ENCODE assay signal across 8 mouse cellular contexts in the genomic region with DNA sequence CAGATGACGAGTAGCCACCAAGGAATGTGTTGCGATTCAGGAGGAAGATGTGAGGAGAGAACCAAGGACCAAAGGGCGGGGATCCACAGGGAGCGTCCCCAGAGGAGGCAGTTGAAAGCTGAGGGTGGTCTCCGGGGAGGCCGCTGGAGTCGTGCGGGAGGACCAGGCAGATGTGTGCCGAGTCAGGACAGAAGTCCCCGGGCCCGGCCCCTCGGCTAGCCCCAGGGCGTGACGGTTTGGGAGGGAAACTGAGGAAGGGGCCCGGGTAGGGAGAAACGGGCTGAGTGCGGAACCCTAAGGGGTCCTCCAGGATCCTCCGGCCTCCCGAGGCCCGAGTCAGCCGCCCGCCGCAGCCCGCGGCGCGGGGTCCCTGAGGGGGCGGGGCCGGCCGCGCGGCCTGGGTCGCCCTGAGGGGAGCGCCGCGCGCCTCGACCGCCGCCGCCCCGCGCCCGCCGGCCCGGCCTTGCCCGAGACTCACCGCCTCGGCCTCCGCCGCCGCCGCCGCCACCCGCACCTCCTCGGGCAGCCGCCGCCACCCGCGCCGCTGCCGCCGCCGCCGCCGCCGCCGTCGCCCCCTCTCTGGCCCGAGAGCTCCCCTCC. TPM values are rescaled to one million over a fixed set of nuclear protein-coding genes. Genes with fewer than 3 reads are reported as not detected.
A peak's percentile ranks its signal among the peaks of the same experiment; 100 is the strongest.
DNase-seq lines count a peak whose midpoint lies in the region; ATAC-seq and TF ChIP-seq lines count a peak whose summit lies in the region.

No protein-coding gene starts in this region.

- no peak for TF ChIP-seq EP300 in heart, adult 2 months (IDR thresholded peaks at IDR 0.05; ENCODE audit: insufficient read depth, low read depth, low read length)
- TF ChIP-seq EP300 in ES-Bruce4 (IDR thresholded peaks at IDR 0.05; ENCODE audit: insufficient read depth, low read depth, low read length), result no peak

- TF ChIP-seq POLR2A in heart, adult 2 months (IDR thresholded peaks at IDR 0.05; ENCODE audit: insufficient read depth, low read depth, low read length), result no peak
- TF ChIP-seq POLR2A in ES-Bruce4 (IDR thresholded peaks at IDR 0.05; ENCODE audit: insufficient read depth, low read length), result no peak

- ATAC-seq in embryonic facial prominence, embryonic 11.5 days (replicated peaks; ENCODE audit: insufficient number of reproducible peaks, low FRiP score, low TSS enrichment, low read depth), result peak; percentile 17
- peak; percentile 41 for ATAC-seq in limb, embryonic 13.5 days (ENCODE audit: low FRiP score, low read depth)

- no peaks in the 10 kb centered on the region for H3K27me3 ChIP-seq in heart, adult 2 months (ENCODE audit: control insufficient read depth, insufficient read depth, low read length)
- H3K27me3 ChIP-seq in ES-Bruce4 (ENCODE audit: control insufficient read depth, insufficient read depth, low read length, poor library complexity, severe bottlenecking), result no peaks in the 10 kb centered on the region
- no peaks in the 10 kb centered on the region for H3K27me3 ChIP-seq in embryonic facial prominence, embryonic 11.5 days (ENCODE audit: control insufficient read depth, insufficient read depth, low read length)
- H3K27me3 ChIP-seq in limb, embryonic 13.5 days, result no peaks in the 10 kb centered on the region

- peak overlapping the region; percentile 83 for H3K9ac ChIP-seq in heart, adult 2 months (ENCODE audit: low read depth, low read length)
- H3K9ac ChIP-seq in ES-Bruce4 (ENCODE audit: low read depth, poor library complexity, severe bottlenecking), result peak overlapping the region; percentile 97
- H3K9ac ChIP-seq in embryonic facial prominence, embryonic 11.5 days (replicated peaks; ENCODE audit: low read length), result peak overlapping the region; percentile 88
- peak overlapping the region; percentile 99 for H3K9ac ChIP-seq in limb, embryonic 13.5 days

- H3K4me2 ChIP-seq in embryonic facial prominence, embryonic 11.5 days (ENCODE audit: low read depth, low read length), result peak overlapping the region; percentile 84
- peak overlapping the region; percentile 90 for H3K4me2 ChIP-seq in limb, embryonic 13.5 days (replicated peaks)

- intact Hi-C loops in heart, adult 2 months (cut with DNase I), result loop anchor here (2.0 kb wide), 1 partner anchor 41 kb away; no protein-coding TSS in a partner anchor

- peak overlapping the region; percentile 70 for H3K27ac ChIP-seq in heart, adult 2 months
- no peak overlapping the region for H3K27ac ChIP-seq in ES-Bruce4 (ENCODE audit: insufficient read depth, low read length)
- no peak overlapping the region; the same call in 1 of the 2 replicates for H3K27ac ChIP-seq in embryonic facial prominence, embryonic 11.5 days (replicated peaks; ENCODE audit: low read depth, low read length)
- peak overlapping the region; percentile 58; the same call in 1 of the 2 replicates for H3K27ac ChIP-seq in limb, embryonic 13.5 days

- H3K36me3 ChIP-seq in heart, adult 2 months (ENCODE audit: control insufficient read depth, insufficient read depth, low read length), result peaks cover 37% of the 10 kb centered on the region
- H3K36me3 ChIP-seq in ES-Bruce4 (ENCODE audit: control insufficient read depth, insufficient read depth, low read length, poor library complexity, severe bottlenecking), result peaks cover 7% of the 10 kb centered on the region; the same call in 1 of the 2 replicates
- H3K36me3 ChIP-seq in embryonic facial prominence, embryonic 11.5 days (replicated peaks; ENCODE audit: control insufficient read depth, insufficient read depth, low read depth, low read length), result no peaks in the 10 kb centered on the region
- peaks cover 14% of the 10 kb centered on the region; the same call in 1 of the 2 replicates for H3K36me3 ChIP-seq in limb, embryonic 13.5 days

- TF ChIP-seq CTCF in heart, adult 2 months (IDR thresholded peaks at IDR 0.05), result no peak
- TF ChIP-seq CTCF in ES-Bruce4 (IDR thresholded peaks at IDR 0.05; ENCODE audit: low read depth, low read length), result no peak

- 8% methylated on average over 68 of the region's 70 CpGs for WGBS in heart, adult 2 months
- 0% methylated on average over 21 of the region's 70 CpGs for WGBS in embryonic facial prominence, embryonic 11.5 days
- 0% methylated on average over 23 of the region's 70 CpGs for WGBS in limb, embryonic 13.5 days

- H3K79me2 ChIP-seq in heart, adult 2 months (replicated peaks; ENCODE audit: control insufficient read depth, insufficient read depth, low read length), result peaks cover 6% of the 10 kb centered on the region

- no peaks in the 10 kb centered on the region for H3K9me3 ChIP-seq in ES-Bruce4 (replicated peaks; ENCODE audit: control insufficient read depth, insufficient read depth, low read length, poor library complexity, severe bottlenecking)
- no peaks in the 10 kb centered on the region for H3K9me3 ChIP-seq in embryonic facial prominence, embryonic 11.5 days (replicated peaks; ENCODE audit: control insufficient read depth, low read length)
- H3K9me3 ChIP-seq in limb, embryonic 13.5 days, result no peaks in the 10 kb centered on the region

- peaks cover 3% of the 10 kb centered on the region for H3K4me1 ChIP-seq in heart, adult 2 months (ENCODE audit: control insufficient read depth, insufficient read depth, low read length)
- peaks cover under 1% of the 10 kb centered on the region for H3K4me1 ChIP-seq in ES-Bruce4 (ENCODE audit: control insufficient read depth, insufficient read depth, low read length)
- H3K4me1 ChIP-seq in embryonic facial prominence, embryonic 11.5 days (ENCODE audit: control insufficient read depth, insufficient read depth, low read length), result no peaks in the 10 kb centered on the region
- peaks cover 41% of the 10 kb centered on the region for H3K4me1 ChIP-seq in limb, embryonic 13.5 days

- H3K4me3 ChIP-seq in heart, adult 2 months, result peak overlapping the region; percentile 61
- peak overlapping the region; percentile 82 for H3K4me3 ChIP-seq in ES-Bruce4 (ENCODE audit: low read depth, low read length)
- H3K4me3 ChIP-seq in embryonic facial prominence, embryonic 11.5 days (ENCODE audit: low read depth, low read length), result peak overlapping the region; percentile 94
- H3K4me3 ChIP-seq in limb, embryonic 13.5 days, result peak overlapping the region; percentile 95

- peak in 1 of 2 experiments; percentile 56 for DNase-seq in heart, adult 2 months
- DNase-seq in heart, adult 8-10 months (ENCODE audit: low spot score), result no peak
- DNase-seq in embryonic facial prominence, embryonic 11.5 days (ENCODE audit: low spot score), result peak; percentile 37
- DNase-seq in heart, postnatal 4 days, result peak; percentile 45
- peak; percentile 48 for DNase-seq in neural tube, embryonic 10.5 days (ENCODE audit: extremely low spot score, low spot score)
- no peak for DNase-seq in layer of hippocampus, adult 9-10 months (ENCODE audit: low spot score)

RNA-seq across cellular contexts. Expression of gene Gmfg, which starts 1.5 kb away (rescaled TPM):
- total RNA-seq in heart, adult 2 months (2021), result 1 to 10 TPM; 3.8 to 5.3 TPM
- polyA plus RNA-seq in heart, adult 2 months (2012; rRNA removed), result 6.8 and 7.1 TPM in 2 replicates
- total RNA-seq in heart, adult 8-10 months (2022), result 1 to 10 TPM; 3.5 to 5.7 (median 4.8) TPM
- polyA plus RNA-seq in ES-Bruce4 (2011; ENCODE audit: insufficient read depth, insufficient read length, low read depth, missing spikeins), result 37.6 and 45.2 TPM in 2 replicates
- polyA plus RNA-seq in embryonic facial prominence, embryonic 11.5 days (2014; fragmentation: Nextera tagmentation; extraction: Ambion mirVana), result 8.3 and 8.9 TPM in 2 replicates
- total RNA-seq in heart, postnatal 4 days (2021), result 1 to 10 TPM; 7.1 to 7.5 TPM
- 7.8 and 8.6 TPM in 2 replicates for polyA plus RNA-seq in limb, embryonic 13.5 days (2015; fragmentation: Nextera tagmentation; extraction: Ambion mirVana)

RNA-seq across cellular contexts. Expression of gene Lrfn1, which starts 16.0 kb away (rescaled TPM):
- under 1 TPM; 0.68 to 0.73 TPM for total RNA-seq in heart, adult 2 months (2021)
- polyA plus RNA-seq in heart, adult 2 months (2012; rRNA removed), result 0.82 and 1.3 TPM in 2 replicates
- total RNA-seq in heart, adult 8-10 months (2022), result under 1 TPM; 0.43 to 0.82 (median 0.61) TPM
- 14.6 and 21.9 TPM in 2 replicates for polyA plus RNA-seq in ES-Bruce4 (2011; ENCODE audit: insufficient read depth, insufficient read length, low read depth, missing spikeins)
- 4.4 and 5.7 TPM in 2 replicates for polyA plus RNA-seq in embryonic facial prominence, embryonic 11.5 days (2014; fragmentation: Nextera tagmentation; extraction: Ambion mirVana)
- 1 to 10 TPM; 2.5 to 3.3 TPM for total RNA-seq in heart, postnatal 4 days (2021)
- polyA plus RNA-seq in limb, embryonic 13.5 days (2015; fragmentation: Nextera tagmentation; extraction: Ambion mirVana), result 4.1 and 5.0 TPM in 2 replicates

RNA-seq across cellular contexts. Expression of gene Paf1, which starts 43.0 kb away (rescaled TPM):
- 10 to 100 TPM; 41.3 to 42.1 TPM for total RNA-seq in heart, adult 2 months (2021)
- 63.8 and 67.0 TPM in 2 replicates for polyA plus RNA-seq in heart, adult 2 months (2012; rRNA removed)
- 10 to 100 TPM; 35.7 to 44.4 (median 39.1) TPM for total RNA-seq in heart, adult 8-10 months (2022)
- 88.7 and 96.2 TPM in 2 replicates for polyA plus RNA-seq in ES-Bruce4 (2011; ENCODE audit: insufficient read depth, insufficient read length, low read depth, missing spikeins)
- polyA plus RNA-seq in embryonic facial prominence, embryonic 11.5 days (2014; fragmentation: Nextera tagmentation; extraction: Ambion mirVana), result 80.0 and 81.4 TPM in 2 replicates
- total RNA-seq in heart, postnatal 4 days (2021), result 10 to 100 TPM; 50.1 to 53.5 TPM
- polyA plus RNA-seq in limb, embryonic 13.5 days (2015; fragmentation: Nextera tagmentation; extraction: Ambion mirVana), result 77.9 and 89.5 TPM in 2 replicates

RNA-seq across cellular contexts. Expression of gene Med29, which starts 43.3 kb away (rescaled TPM):
- total RNA-seq in heart, adult 2 months (2021), result 10 to 100 TPM; 20.8 to 21.5 TPM
- 48.8 and 50.4 TPM in 2 replicates for polyA plus RNA-seq in heart, adult 2 months (2012; rRNA removed)
- 10 to 100 TPM; 19.5 to 24.0 (median 22.2) TPM for total RNA-seq in heart, adult 8-10 months (2022)
- 16.6 and 18.1 TPM in 2 replicates for polyA plus RNA-seq in ES-Bruce4 (2011; ENCODE audit: insufficient read depth, insufficient read length, low read depth, missing spikeins)
- polyA plus RNA-seq in embryonic facial prominence, embryonic 11.5 days (2014; fragmentation: Nextera tagmentation; extraction: Ambion mirVana), result 50.1 and 50.6 TPM in 2 replicates
- total RNA-seq in heart, postnatal 4 days (2021), result 10 to 100 TPM; 22.9 to 24.5 TPM
- polyA plus RNA-seq in limb, embryonic 13.5 days (2015; fragmentation: Nextera tagmentation; extraction: Ambion mirVana), result 47.9 and 55.0 TPM in 2 replicates

RNA-seq across cellular contexts. Expression of gene Zfp36, which starts 55.7 kb away (rescaled TPM):
- 10 to 100 TPM; 19.4 to 26.3 TPM for total RNA-seq in heart, adult 2 months (2021)
- polyA plus RNA-seq in heart, adult 2 months (2012; rRNA removed), result 26.1 and 28.2 TPM in 2 replicates
- 10 to 100 TPM; 12.2 to 40.6 (median 16.5) TPM for total RNA-seq in heart, adult 8-10 months (2022)
- 25.7 and 26.0 TPM in 2 replicates for polyA plus RNA-seq in ES-Bruce4 (2011; ENCODE audit: insufficient read depth, insufficient read length, low read depth, missing spikeins)
- 4.7 and 5.5 TPM in 2 replicates for polyA plus RNA-seq in embryonic facial prominence, embryonic 11.5 days (2014; fragmentation: Nextera tagmentation; extraction: Ambion mirVana)
- 10 to 100 TPM; 12.7 to 12.9 TPM for total RNA-seq in heart, postnatal 4 days (2021)
- polyA plus RNA-seq in limb, embryonic 13.5 days (2015; fragmentation: Nextera tagmentation; extraction: Ambion mirVana), result 8.9 and 10.3 TPM in 2 replicates

Comparison
In these comparisons a context has a peak if more than half of its experiments do, and no peak if none do; other contexts are left out.
1. DNase-seq: peak in embryonic facial prominence, embryonic 11.5 days (single experiment), heart, postnatal 4 days (single experiment) and neural tube, embryonic 10.5 days (single experiment); none in heart, adult 8-10 months (single experiment) and layer of hippocampus, adult 9-10 months (single experiment).
2. H3K27ac ChIP-seq: peak in heart, adult 2 months (single experiment) and limb, embryonic 13.5 days (single experiment); none in ES-Bruce4 (single experiment) and embryonic facial prominence, embryonic 11.5 days (single experiment).
3. Peak in every context shown above with its lines, with median percentiles within 50 percentile points of each other: H3K4me3 ChIP-seq and H3K9ac ChIP-seq.